Mouse (Mus musculus) testis, adult 2 months (tissue): Measurements from ENCODE around the gene Myo9a. TPM values are rescaled to one million over a fixed set of nuclear protein-coding genes. Genes with fewer than 3 reads are reported as not detected.
"Not testable (repeated sequence)": the region's sequence is repeated elsewhere in the genome, so short reads cannot be mapped to it uniquely, and the experiment has no call there.

Experiments
- H3K27ac ChIP-seq: fragments of 200-500 bp; 2 replicates; pipeline ENCODE4 v1.5.1; 2012; ENCODE audit warnings: low read depth, low read length; ENCODE audit not compliant: control insufficient read depth, insufficient read depth
- H3K27me3 ChIP-seq: fragments of 200-500 bp; 2 replicates; pipeline ENCODE4 v1.6.1; 2012; ENCODE audit warnings: mild to moderate bottlenecking, low read length, moderate library complexity; ENCODE audit not compliant: control insufficient read depth, insufficient read depth
- H3K36me3 ChIP-seq: fragments of 200-500 bp; 2 replicates; pipeline ENCODE4 v1.6.1; 2012; ENCODE audit warnings: mild to moderate bottlenecking, low read length; ENCODE audit not compliant: control insufficient read depth, insufficient read depth
- H3K4me1 ChIP-seq: fragments of 200-500 bp; 2 replicates; pipeline ENCODE4 v1.6.1; 2012; ENCODE audit warnings: low read length; ENCODE audit not compliant: control insufficient read depth, insufficient read depth
- H3K4me3 ChIP-seq: fragments of 200-500 bp; 2 replicates; pipeline ENCODE4 v1.5.1; 2012; ENCODE audit warnings: low read depth, mild to moderate bottlenecking, low read length, moderate library complexity, mixed read lengths; ENCODE audit not compliant: control insufficient read depth
- CTCF ChIP-seq: fragments of 200-500 bp; IDR thresholded peaks from 2 replicates; pipeline ENCODE4 v1.5.1; 2012; ENCODE audit warnings: low read depth, mild to moderate bottlenecking, inconsistent platforms, low read length, moderate library complexity; ENCODE audit not compliant: control insufficient read depth, insufficient read depth, insufficient replicate concordance
- POLR2A ChIP-seq: fragments of 200-500 bp; IDR thresholded peaks from 2 replicates; pipeline ENCODE4 v1.6.1; 2012; ENCODE audit warnings: low read depth, mild to moderate bottlenecking, inconsistent platforms, low read length, moderate library complexity; ENCODE audit not compliant: control insufficient read depth
- polyA plus RNA-seq: library from polyadenylated mRNA; depleted of rRNA; stranded (reverse); fragments of >200 nt; gene quantifications from 2 replicates; pipeline ENCODE4 v1.2.3, GENCODE M21; 2012

The Myo9a gene
- polyA plus RNA-seq, 1 experiment, result 18.5 TPM

DNA sequence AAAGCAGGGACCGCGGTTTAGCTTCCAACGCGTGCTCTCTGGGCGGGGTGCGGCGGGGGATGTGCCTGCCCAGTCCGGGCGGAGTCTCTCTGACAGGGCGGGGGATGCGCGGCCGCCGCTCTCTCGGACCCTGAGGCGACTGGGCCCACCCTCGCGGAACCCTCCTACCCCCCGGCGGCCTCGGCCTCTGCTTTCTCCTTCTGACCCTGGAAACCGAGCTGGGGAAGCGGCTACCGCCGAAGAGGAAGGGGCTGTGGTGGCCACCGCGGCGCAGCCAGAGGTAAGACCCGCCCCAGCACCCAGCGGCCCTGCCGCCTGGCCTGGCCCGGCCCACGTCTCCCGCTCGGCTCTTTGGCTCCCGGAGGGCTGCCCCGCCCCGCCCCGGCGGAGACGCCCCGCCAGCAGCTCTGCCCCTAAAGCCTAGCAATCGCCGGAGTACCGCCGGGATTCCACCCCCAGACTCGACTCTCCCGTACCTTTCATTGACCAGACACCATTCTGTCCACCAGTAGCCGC is 428 bp downstream of the Myo9a start:
- Histone ChIP-seq H3K36me3 (no peaks in the 10 kb centered on the region), H3K27ac (peak overlapping the region; percentile 99), H3K4me1 (peaks cover 5% of the 10 kb centered on the region), H3K4me3 (peak overlapping the region; percentile 99), H3K27me3 (no peaks in the 10 kb centered on the region)
- no peak for TF ChIP-seq POLR2A
- TF ChIP-seq CTCF, result no peak

- Histone ChIP-seq H3K36me3 (no peaks in the 10 kb centered on the region), H3K4me1 (peaks cover 5% of the 10 kb centered on the region), H3K4me3 (peak overlapping the region; percentile 76), H3K27me3 (no peaks in the 10 kb centered on the region), H3K27ac (no peak overlapping the region; the same call in 1 of the 2 replicates)
- no peak for TF ChIP-seq CTCF
- no peak for TF ChIP-seq POLR2A
Measured at GRCm38 (mm10) chr9:59751966-59752365, 1.3 kb downstream of the Myo9a start.

DNA sequence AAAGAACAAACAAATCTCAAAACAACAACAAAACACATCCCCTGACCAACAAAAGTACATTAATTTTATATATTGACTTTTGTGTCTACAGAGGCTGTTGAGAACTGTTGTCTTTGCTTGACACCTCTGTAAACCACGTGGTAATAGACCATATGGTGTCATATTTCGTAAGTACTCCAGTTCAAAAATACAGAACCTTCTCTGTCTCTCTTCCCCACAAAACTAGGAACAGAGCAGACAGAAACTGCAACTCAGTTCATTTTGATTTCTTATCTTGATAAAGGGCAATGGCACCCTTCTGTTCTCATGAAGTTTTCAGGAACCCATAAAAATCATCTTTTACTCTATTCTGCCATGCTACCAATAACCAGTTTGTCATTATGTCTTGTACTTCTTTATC is 4.5 kb downstream of the Myo9a start:
- H3K27ac ChIP-seq, result no peak overlapping the region
- no peaks in the 10 kb centered on the region for H3K4me1 ChIP-seq
- H3K4me3 ChIP-seq, result no peak overlapping the region
- no peaks in the 10 kb centered on the region for H3K27me3 ChIP-seq
- TF ChIP-seq CTCF (no peak), POLR2A (no peak)
- H3K36me3 ChIP-seq, result no peaks in the 10 kb centered on the region

- H3K36me3 ChIP-seq, H3K4me3 ChIP-seq, H3K27me3 ChIP-seq, H3K27ac ChIP-seq, H3K4me1 ChIP-seq: not testable (repeated sequence)
Measured at GRCm38 (mm10) chr9:59757016-59757415, 6.3 kb downstream of the Myo9a start.

GRCm38 (mm10) chr9:59760515-59760914 is 9.8 kb downstream of the Myo9a start:
- H3K4me1 ChIP-seq, result no peaks in the 10 kb centered on the region
- no peaks in the 10 kb centered on the region for H3K27me3 ChIP-seq
- no peak overlapping the region for H3K4me3 ChIP-seq
- no peak for TF ChIP-seq POLR2A
- no peak for TF ChIP-seq CTCF
- no peak overlapping the region for H3K27ac ChIP-seq
- H3K36me3 ChIP-seq, result no peaks in the 10 kb centered on the region

- not testable (repeated sequence) for H3K4me3 ChIP-seq, H3K27me3 ChIP-seq
Measured at GRCm38 (mm10) chr9:59766966-59767461, 16.3 kb downstream of the Myo9a start.

DNA sequence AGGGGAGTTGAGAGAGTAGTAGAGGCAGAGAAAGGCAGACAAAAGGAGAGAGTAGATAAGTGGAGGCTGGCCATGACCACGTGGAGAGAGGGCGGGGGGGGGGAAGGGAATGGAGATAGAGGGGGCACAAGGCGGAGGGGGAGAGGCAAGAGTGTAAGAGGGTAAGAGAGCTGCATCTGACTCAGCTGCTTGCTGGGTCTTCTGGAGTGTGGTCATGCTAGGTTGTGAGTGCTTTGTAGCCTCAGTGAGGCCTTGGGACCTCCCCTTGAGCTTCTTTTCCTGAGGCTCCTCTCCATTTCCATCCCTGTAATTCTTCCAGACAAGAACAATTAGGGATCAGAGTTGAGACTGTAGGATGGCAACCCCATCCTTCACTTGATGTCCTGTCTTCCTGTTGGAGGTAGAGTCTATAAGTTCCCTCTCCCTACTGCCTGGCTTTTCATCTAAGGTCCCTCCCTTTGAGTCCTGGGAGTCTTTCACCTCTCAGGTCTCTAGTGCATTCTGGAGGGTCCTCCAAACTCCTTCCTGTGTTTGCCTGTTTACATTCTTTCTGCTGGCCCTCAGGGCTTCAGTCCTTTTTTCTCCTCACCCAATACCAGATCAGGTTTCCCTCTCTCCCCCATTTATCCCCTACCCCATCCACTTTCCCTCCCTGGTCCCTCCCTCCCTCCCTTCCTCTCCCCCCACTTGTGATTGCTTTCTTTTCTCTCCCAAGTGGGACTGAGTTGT is 55.5 kb downstream of the Myo9a start:
- H3K4me1 ChIP-seq, H3K36me3 ChIP-seq, H3K27me3 ChIP-seq, H3K4me3 ChIP-seq, H3K27ac ChIP-seq: not testable (repeated sequence)

More at GRCm38 (mm10) chr9:59766966-59767461, 16.3 kb downstream of the Myo9a start:
- not testable (repeated sequence) for H3K4me1 ChIP-seq, H3K36me3 ChIP-seq, H3K27ac ChIP-seq

GRCm38 (mm10) chr9:59884551-59884950 is 133.9 kb downstream of the Myo9a start:
- no peak overlapping the region for H3K4me3 ChIP-seq
- H3K36me3 ChIP-seq, result 0 out of 2 replicates have a peak, but pooled peaks cover 1% of the 10 kb centered on the region
- H3K4me1 ChIP-seq, result no peaks in the 10 kb centered on the region
- TF ChIP-seq POLR2A (no peak), CTCF (no peak)
- no peak overlapping the region for H3K27ac ChIP-seq
- no peaks in the 10 kb centered on the region for H3K27me3 ChIP-seq
